Mouse (Mus musculus) stomach, postnatal 0 days (tissue): ENCODE measurements at regions not wholly inside any gene's neighbourhood (a gene's known extent, or its start where the extent isn't known, plus 50 kb on each side); places are given as distances from the start of the nearest gene placed in this dataset.

ENCODE experiments used
- CTCF ChIP-seq: IDR thresholded peaks from 2 replicates; pipeline ENCODE4 v1.5.1; 2016; ENCODE audit warnings: antibody characterized with exemption, low read depth, mild to moderate bottlenecking, moderate library complexity
- EP300 ChIP-seq: optimal IDR thresholded peaks from 2 replicates; pipeline ENCODE3; 2016; ENCODE audit warnings: antibody characterized with exemption

DNA sequence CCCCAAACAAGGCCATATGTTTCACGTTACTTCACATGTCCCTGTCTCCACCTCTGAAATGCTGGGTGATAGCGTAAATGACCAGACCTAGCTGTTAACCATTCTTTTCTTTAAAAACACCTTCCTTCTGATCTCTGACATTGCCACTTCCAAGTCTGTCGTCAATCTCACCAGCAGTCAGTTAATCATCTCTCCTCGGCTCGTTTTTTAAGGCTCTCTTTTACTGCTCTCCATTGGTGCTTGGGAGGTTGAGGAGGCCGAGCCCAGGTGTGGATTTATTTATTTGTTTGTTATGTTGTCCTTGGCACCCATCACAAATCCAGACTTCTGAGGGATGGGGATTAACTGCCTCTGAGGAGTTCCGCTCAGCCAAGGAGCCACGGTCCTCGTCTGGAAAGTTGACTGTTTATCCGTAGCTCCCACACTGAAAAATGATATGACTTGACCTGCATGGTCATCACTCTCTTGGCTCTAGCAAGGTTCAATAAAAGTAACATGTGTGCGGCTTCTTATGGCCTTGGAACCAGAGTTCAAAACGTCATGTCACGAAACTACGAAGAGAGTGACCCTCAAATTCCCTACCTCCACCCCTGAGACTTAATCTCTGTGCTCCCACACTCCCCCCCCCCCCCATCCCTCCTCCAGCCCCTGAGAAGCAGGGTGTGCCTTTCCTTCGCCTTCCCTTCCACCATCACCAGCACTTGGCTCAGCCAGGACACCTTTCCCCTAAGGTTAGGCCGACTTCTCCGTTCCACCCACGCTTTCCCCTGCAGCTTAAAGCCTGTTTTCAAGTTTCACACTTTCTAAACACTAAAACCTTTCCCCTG lies 60.6 kb downstream of the Cox18 start:
- no peak for TF ChIP-seq CTCF
- no peak for TF ChIP-seq EP300
